Mouse (Mus musculus) urinary bladder, postnatal 10 days (tissue): Measurements from ENCODE around the gene Fancc.

Experiments used
- DNase-seq: peaks from one replicate; pipeline ENCODE4 v3.0.0; 2022; ENCODE audit warnings: low spot score

Fancc gene

DNA sequence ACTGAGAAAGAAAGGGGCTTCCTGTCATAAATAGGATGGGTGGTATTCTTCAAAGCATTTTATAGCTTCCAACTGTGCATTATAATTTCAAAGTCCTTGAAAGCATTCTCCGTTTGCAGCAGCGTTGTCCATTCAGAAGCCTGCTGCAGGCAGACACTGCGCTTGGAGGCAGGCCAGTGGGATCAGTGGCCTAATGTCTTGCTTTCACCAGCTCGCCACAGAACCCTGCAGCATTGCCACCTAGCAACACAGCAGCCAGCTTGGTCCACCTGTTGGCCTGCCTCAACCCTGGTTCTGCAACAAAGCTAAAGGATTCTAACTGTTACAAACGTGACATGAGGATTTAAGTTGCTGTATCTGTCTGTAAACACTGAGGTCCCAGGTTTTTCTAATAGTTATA is 207.4 kb downstream of the Fancc start:
- DNase-seq = no peak

GRCm38 (mm10) chr13:63289152-63289551 is 207.9 kb downstream of the Fancc start:
- no peak for DNase-seq

DNA sequence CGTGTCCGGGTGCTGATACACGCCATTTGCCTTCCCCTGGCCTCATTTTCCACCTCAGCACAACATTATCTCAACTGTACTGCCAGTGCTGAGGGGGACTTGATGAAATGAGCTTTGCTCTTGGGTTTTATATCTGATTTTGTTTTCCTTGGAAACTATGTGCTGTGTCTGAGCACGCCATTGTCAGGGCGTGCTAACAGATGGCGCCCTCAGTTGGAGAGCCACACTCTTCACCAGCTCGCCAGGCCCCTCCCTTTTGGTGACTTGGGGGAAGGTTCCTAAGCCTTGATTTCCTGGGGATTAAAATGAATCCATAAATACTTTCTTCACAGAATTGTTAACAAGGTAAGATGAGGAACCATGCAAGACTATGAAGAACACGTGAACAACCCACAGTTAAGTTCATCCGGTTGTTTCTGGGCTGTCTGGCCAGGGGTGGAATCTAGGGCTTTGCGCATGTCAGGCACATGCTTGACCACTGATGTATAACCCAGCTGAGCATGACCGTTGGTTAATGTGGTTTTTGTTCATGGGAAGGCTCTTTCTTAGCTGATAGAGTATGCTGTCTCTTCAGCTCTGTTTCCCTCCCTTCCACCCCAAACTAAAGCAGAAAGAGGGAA is 210.5 kb downstream of the Fancc start:
- DNase-seq = no peak

DNA sequence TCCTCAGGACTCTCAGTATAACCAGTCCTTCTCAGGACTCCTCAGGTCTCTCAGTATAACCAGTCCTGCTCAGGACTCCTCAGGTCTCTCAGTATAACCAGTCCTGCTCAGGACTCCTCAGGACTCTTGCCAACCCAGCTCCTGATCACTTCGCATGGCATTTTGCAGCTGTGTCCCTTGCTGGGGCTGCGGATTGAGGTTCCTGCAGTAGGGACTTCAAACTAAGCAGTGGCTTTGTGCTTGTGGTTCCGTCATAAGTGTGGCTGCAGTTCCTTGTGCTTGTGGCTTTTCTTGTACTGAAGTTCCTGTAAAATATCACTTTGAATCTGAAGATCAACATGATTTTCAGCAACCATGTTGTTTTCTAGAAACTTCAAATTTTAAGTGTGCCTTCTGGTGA is 212.3 kb downstream of the Fancc start:
- no peak for DNase-seq

DNA sequence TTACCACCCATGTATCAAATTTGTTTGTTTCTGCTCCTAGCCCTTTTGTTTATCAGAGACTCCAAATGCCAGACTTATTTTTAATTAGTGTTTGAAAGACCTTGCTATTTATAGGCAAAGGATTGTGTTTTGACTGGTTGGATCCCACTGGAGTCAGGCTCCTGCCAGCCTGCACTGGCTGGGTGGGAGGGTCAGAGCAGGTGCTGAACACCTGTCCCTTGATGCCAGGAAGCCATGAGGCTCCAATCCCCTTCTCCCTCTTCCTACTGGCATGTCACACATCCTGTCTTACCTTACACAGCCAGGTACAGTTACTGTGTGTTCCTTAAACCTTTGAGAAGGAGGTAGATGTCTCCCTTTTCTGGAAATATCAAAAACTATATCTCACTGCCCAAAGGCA is 213.8 kb downstream of the Fancc start:
- DNase-seq = no peak

DNA sequence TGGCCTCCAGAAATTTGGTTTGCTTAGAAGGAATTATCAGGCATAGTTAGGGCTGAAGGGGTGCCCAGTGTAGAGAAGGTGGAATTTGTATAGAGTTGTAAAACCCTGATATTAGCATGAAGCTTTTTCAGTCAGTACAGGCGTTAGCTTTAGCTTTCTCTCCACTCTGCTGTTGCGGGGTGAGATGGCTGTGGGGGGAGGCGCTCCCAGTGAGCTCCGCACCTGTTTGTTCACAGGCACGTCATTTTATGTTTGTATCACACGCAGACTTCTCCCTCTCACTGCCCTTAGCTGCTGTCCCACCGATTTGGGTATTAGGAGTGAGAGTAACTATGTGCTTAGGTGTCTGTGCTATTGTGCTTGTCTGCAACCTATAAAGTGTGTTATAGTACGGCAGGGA is 215.9 kb downstream of the Fancc start:
- no peak for DNase-seq

- DNase-seq = no peak
Measured at GRCm38 (mm10) chr13:63280344-63280743, 216.7 kb downstream of the Fancc start.

GRCm38 (mm10) chr13:63279807-63280206 is 217.3 kb downstream of the Fancc start:
- no peak for DNase-seq

DNA sequence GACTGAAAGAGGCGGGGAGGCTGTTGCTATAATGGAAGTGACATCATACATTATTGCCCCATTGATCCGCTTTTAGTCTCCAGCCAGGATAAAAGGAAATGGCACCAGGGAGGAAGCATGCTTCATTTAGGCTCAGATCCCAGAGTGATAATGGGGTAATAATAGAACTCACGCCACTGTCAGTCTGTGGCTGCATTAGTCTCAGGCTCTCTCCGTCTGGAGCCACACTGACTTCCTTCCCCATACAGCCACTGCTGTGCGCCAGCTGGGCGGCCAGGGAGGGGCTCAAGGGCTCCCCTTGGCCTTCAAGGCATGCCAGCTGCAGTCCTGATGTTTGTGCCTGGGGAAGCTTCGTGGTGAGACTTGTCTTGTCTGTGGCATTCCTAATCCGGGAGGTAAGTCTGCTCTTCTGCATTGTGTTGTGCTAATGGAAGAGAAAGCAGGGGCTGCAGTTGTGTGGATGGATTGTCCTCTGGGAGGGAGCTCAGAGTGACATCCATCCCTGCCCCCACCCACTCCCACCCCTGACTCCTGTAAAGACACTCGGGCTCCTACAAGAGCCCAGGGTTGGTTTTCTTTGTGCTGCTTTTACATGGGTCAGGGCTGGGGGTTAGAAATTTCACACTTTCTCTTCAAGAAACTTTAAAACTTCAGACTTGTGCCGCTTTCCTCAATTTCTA is 218.1 kb downstream of the Fancc start:
- DNase-seq = no peak

DNA sequence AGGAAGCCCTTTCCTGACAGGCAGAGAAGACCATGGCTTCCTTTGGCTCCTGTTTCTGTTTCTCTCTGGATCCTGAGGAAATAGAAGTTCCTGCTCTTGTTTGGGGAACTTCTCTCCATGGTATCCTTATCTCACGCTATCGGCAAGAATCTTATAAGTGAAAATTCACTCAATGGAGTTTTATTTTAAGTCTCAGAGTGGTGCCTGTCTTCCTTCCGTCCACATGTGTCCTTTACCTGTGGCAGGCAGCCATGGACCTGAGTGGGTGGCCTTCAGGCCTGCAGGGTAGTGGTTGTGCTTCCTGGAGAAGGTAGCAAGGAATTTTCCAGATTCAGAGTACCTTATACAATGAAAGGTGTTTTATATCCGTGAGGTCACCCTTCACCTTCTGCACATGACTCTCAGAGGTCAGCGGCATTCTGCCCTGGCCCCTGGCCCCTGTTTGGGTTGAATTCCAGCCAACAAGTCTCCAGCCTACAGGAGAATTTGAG is 218.9 kb downstream of the Fancc start:
- DNase-seq = no peak

DNA sequence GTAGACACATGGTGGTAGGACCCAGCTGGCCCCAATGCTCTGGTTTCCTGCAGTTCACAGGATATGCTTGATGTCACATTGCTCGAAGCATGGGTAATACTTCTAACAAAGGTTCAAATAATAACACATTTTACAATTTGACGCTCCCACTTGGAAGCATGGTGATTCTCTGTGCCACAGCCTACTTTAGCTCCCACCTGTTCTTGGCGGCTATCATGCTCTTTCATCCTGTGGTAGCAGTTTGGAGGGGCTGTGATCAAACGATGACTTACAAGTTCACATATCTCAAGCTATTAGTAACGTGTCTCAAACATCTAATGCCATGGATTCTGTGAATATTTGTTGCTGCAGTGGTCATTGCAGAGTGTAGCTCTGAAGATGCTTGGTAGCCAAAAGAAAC is 219.8 kb downstream of the Fancc start:
- DNase-seq = no peak

DNA sequence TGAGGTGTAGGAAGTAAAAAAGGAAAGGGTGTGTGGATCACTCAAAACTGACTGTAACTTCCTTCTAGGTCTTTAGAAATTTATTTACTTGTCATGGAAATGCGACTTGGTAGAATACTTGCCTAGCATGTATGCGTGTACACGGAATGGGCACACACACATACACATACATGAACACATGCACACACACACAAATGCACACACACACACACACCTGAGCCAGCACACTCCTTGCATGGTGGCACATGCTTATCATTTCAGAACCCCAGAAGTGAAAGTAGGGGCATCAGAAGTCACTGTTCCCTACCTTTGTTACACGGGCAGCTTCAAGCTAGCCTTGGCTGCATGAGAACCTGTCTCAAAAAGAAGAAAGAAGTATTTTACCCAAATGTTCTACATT is 220.7 kb downstream of the Fancc start:
- no peak for DNase-seq

GRCm38 (mm10) chr13:63274488-63275166 is 222.5 kb downstream of the Fancc start:
- DNase-seq = no peak

DNA sequence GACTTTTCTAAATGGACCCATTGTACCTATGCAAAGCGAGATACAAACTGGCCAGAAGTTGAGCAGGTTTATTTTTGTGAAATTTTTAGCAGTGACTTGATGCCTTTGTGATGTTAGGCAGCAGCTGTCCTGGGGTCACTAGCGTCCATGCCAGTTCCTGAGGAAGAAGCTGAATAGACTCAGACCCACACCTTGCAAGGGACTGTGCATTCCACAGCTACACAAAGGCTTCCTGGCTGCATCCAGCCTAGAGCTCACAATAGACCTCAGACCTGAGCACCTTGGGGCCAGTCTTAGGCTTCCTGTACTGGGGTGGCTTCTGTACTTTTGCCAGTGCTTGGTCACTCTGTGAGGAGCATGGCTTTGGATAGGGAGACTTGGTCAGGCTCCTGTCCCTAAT is 223.2 kb downstream of the Fancc start:
- no peak for DNase-seq

GRCm38 (mm10) chr13:63272602-63273229 is 224.4 kb downstream of the Fancc start:
- DNase-seq = no peak

DNA sequence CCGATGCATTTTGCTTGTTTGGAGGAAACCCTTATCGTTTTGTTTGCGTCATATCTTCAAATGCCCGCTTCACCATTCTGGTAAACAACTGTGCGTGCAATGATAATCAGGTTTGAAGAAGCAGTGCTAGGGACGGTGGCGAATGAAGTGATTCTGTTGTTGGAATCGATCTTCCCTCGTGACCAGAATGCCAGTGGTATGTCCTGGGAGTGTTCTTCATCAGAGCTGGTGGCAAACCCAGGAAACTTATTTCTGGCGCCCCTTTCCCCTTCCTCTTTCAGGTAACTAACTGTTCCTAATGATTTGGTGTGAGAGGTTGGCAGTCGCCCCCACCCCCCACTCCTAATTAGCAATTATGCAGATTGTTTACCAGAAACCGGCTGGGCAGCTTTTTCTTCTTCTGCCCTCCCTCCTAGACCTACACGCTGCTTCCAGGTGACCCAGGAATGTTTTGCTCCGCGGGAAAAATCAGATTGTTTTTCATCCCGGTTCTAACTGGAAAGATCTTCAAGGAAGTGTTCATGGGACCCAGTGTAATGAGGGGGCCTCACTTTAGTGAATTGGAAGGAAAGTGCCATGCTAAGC is 225.0 kb downstream of the Fancc start:
- no peak for DNase-seq

- DNase-seq = no peak
Measured at GRCm38 (mm10) chr13:63270191-63270590, 226.9 kb downstream of the Fancc start.

- DNase-seq = no peak
Measured at GRCm38 (mm10) chr13:63268776-63269175, 228.3 kb downstream of the Fancc start.

GRCm38 (mm10) chr13:63268371-63268770 is 228.7 kb downstream of the Fancc start:
- DNase-seq = no peak

DNA sequence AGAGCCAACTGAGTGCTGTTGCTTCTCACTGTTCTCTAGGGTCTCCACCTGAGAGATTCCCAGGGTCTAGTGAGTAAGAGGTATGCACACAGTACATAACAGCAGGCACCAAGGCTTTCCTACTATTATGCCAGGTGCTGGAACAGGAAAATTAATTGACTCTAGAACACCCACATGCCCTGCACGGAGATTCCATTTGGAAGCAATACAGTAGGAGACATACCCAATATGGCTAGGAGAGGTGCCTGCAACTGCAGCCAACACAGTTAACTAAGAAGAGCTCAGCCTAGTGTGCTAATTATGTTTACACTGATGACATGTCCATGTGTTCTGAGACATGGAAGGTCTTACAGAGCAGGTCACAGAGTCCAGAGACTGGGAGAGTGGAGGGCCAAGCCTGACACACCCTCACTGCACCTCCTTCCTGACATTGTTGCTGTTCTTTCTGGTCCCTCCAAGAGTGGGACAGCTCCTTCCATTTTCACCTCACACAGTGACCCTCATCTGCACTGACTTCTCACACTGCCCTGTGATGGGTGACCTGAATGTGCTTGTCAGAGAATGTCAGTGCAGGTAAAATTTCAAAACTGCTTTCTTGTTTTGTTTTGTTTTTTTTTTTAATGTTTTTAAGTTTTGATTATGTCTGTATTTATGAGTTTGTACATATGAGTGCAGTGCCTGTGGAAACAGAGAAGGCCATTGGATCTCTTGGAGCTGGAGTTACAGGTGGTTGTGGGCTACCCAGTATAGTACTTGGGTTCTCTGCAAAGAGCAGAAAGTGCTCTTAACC is 234.7 kb downstream of the Fancc start:
- no peak for DNase-seq

GRCm38 (mm10) chr13:63261676-63262075 is 235.4 kb downstream of the Fancc start:
- no peak for DNase-seq
